Mouse (Mus musculus) heart, embryonic 10.5 days (tissue): ENCODE data around the gene Stambpl1. TPM values are rescaled to one million over a fixed set of nuclear protein-coding genes. Genes with fewer than 3 reads are reported as not detected.

Experiments used
- DNase-seq: peaks from one replicate; pipeline ENCODE4 v3.0.0-alpha.2; 2017; ENCODE audit warnings: low spot score
- H3K27ac ChIP-seq: fragments of 300-500 bp; sonication (generic); 2 replicates; pipeline ENCODE4 v1.5.1; 2016; ENCODE audit warnings: mild to moderate bottlenecking
- H3K27me3 ChIP-seq: fragments of 300-500 bp; sonication (generic); 2 replicates; pipeline ENCODE4 v1.6.1; 2016; ENCODE audit warnings: mild to moderate bottlenecking; ENCODE audit not compliant: poor library complexity, insufficient read depth, severe bottlenecking
- H3K36me3 ChIP-seq: fragments of 300-500 bp; sonication (generic); 2 replicates; pipeline ENCODE4 v1.6.1; 2016; ENCODE audit warnings: mild to moderate bottlenecking, moderate library complexity
- H3K4me1 ChIP-seq: fragments of 300-500 bp; sonication (generic); 2 replicates; pipeline ENCODE4 v1.6.1; 2016; ENCODE audit warnings: mild to moderate bottlenecking
- H3K4me3 ChIP-seq: fragments of 300-500 bp; sonication (generic); 2 replicates; pipeline ENCODE4 v1.5.1; 2016; ENCODE audit warnings: mild to moderate bottlenecking, moderate library complexity
- H3K9me3 ChIP-seq: fragments of 300-500 bp; sonication (generic); 2 replicates; pipeline ENCODE4 v1.6.1; 2016; ENCODE audit warnings: mild to moderate bottlenecking, moderate library complexity
- WGBS: fragments of 180-500 bp; shearing (Covaris S2); methylation state at CpG from one replicate; pipeline ENCODE4 v1.1.7; 2016; 5-methylcytosine and 5-hydroxymethylcytosine counted together
- polyA plus RNA-seq: library from polyadenylated mRNA; unstranded; fragments of >200 nt; fragmentation: Nextera tagmentation; extraction: Ambion mirVana; gene quantifications from 2 replicates; pipeline ENCODE4 v1.2.1, GENCODE M21; 2016

The Stambpl1 gene
- polyA plus RNA-seq, 1 experiment from 2014 or later = 3.9 TPM

DNA sequence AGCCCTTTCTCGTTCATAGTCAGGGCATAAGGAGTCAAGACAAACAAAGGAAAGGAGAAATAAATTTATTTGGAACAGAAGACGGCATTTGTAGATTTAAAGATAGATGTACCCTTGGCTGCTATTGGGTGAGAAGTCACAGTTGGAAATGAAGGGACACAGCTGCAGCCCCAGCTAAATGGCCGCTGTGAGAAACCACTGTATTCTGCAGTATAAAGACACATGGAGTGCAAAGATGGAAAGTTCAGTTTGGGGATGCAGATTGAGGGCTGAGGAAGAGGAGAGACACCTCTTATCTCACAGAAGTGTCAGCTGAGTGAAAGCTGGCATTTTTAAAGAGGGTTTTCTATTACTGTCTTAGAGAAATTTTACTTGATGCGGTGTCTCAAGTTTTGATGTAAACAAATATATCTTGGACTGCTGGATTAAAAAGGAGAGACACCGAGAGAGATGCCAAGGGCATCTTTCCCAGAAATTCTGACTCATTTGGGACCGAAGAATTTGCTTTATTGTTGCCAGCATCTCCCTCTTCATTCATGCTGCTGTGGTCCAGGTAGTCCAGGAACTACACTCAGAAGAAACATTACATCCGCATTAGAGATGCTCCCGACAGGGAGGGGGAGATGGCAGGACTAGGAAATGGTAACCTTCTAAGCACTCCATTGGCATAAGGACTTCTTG lies 14.9 kb downstream of the Stambpl1 start:
- WGBS = 81% methylated on average over 8 of the region's 8 CpGs
- Histone ChIP-seq H3K27me3 (no peaks in the 10 kb centered on the region), H3K9me3 (no peaks in the 10 kb centered on the region), H3K36me3 (no peaks in the 10 kb centered on the region), H3K4me1 (no peaks in the 10 kb centered on the region), H3K27ac (no peak overlapping the region), H3K4me3 (no peak overlapping the region)
- no peak for DNase-seq

DNA sequence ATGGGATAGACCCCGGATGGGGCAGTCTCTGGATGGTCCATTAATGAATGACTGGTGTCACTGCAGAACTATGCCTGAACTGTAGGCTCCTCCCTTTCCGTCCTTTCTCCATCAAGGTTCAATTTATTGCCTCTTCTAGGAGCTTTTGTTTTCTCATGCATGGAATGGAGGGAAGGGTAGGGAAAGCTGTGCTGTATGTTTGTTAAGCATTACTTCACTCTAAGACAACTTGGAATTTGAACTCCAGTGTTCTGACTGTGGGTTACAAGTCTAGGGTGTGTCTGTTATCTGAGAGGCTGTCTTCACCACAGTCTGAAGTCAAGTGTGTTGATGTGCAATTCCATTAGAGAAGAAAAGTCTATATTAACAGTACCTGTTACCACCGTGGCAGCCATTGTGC lies 17.0 kb downstream of the Stambpl1 start:
- no peak overlapping the region for H3K4me3 ChIP-seq
- no peaks in the 10 kb centered on the region for H3K4me1 ChIP-seq
- no peaks in the 10 kb centered on the region for H3K36me3 ChIP-seq
- H3K9me3 ChIP-seq = no peaks in the 10 kb centered on the region
- DNase-seq = no peak
- WGBS = 69% methylated on average over 3 of the region's 3 CpGs
- no peaks in the 10 kb centered on the region for H3K27me3 ChIP-seq
- H3K27ac ChIP-seq = no peak overlapping the region

DNA sequence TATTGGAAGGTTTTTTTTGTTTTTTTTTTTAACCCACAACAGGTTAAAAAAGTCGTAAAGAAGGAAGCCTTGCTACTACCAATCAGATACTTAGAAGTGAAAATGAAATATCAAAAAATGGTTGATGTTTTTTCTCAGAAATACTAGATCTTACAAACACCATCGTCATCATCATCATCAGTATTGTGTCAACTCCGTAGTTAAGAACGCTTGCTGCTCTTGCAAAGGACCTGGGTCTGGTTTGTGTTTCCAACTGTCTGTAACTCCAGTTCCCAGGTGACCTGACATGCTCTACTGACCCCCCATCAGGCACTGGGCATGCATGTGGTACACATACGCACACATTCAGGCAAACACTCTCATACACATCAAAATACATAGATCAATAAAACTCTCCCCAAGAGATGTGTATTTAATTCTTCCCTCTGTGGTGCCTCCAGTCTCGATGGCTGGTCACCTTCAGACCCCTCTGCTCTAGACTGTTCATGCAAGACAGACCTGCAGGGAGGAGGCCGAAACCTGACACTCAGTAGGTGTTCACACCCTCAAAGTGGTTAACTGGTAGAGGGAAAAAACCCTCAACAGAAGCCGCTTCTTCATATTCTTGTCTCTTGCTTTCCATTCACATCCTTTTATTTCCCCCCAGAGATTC lies 18.0 kb downstream of the Stambpl1 start:
- Histone ChIP-seq H3K4me1 (no peaks in the 10 kb centered on the region), H3K9me3 (no peaks in the 10 kb centered on the region), H3K27ac (no peak overlapping the region), H3K27me3 (no peaks in the 10 kb centered on the region), H3K4me3 (no peak overlapping the region), H3K36me3 (no peaks in the 10 kb centered on the region)
- DNase-seq = no peak
- WGBS = 73% methylated on average over 8 of the region's 8 CpGs

DNA sequence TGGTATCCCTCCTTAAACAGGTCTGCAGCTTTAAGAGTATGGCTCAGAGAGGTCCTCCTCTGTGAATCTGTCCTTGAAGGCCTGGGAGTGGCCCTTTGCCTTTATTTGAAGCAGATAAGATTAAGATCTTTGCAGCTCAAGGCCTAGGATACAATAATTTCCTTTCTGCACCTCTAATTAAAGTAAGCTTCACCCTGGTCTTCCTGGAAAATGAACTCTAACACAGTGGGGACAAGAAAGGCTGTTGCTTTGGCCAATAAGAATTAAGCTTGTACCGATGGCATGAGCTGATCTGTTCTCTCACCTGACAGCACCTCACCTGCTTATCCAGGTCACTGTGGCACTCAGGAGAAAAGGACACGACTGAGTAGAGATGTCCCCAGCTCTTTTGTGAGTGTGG lies 18.8 kb downstream of the Stambpl1 start:
- WGBS = 41% methylated on average over 2 of the region's 2 CpGs
- Histone ChIP-seq H3K36me3 (no peaks in the 10 kb centered on the region), H3K4me1 (no peaks in the 10 kb centered on the region), H3K27ac (no peak overlapping the region), H3K9me3 (no peaks in the 10 kb centered on the region), H3K4me3 (no peak overlapping the region), H3K27me3 (no peaks in the 10 kb centered on the region)
- DNase-seq = no peak

DNA sequence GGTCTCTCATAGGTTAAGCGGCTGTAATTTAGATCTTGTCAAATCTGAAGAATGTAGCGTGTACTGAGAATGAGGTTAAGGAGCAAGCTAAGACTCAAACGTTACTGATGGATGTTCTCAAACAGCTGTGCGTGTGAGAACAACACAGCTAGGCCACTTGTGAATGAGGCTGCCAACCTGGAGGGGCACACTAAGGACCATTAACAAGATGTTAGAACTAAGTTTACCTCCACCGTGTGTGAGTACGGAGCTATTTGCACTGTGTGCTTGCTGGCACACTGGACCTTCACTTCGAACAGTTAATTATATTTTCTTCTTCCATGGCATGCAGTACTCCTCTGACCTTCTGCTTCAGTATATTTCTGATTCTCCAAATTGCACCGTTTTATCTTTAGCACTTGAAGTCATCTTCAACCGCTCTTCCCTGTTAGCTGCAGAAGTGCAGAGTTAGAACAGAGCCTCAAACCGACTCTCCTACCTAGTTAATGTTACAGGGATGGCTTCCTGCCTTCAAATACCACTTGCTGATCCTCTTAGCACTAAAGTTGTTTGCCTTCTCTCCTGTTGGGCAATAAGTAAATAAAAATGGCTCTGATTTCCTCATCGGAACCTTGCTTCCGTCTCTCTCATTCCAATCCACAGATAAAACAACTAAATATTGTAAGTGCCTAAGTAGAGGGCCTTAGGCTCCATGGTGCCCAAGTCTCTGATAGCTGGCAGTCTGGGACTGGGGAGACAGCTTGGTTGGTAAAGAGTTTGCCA lies 20.6 kb downstream of the Stambpl1 start:
- Histone ChIP-seq H3K4me1 (no peaks in the 10 kb centered on the region), H3K27me3 (no peaks in the 10 kb centered on the region), H3K27ac (no peak overlapping the region), H3K36me3 (no peaks in the 10 kb centered on the region), H3K4me3 (no peak overlapping the region), H3K9me3 (no peaks in the 10 kb centered on the region)
- no peak for DNase-seq
- WGBS = 75% methylated on average over 12 of the region's 12 CpGs

DNA sequence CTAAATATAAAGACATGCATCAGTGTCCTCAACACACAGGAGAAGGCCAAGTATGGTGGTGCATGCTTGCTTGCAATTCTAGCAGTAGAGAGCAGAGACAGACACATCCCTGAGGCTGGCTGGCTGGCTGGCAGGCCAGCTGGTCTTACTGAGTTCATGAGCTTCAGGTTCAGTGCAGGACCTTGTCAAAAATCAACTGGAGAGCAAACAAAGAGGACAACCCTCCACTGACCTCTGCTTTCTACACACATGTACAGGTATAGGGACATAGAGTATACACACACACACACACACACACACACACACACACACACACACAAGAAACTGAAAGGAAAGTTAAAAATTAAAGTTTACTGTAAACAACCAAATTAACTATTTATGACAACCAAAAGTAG lies 21.2 kb downstream of the Stambpl1 start:
- Histone ChIP-seq H3K4me1 (no peaks in the 10 kb centered on the region), H3K27ac (no peak overlapping the region), H3K27me3 (no peaks in the 10 kb centered on the region), H3K4me3 (no peak overlapping the region), H3K9me3 (no peaks in the 10 kb centered on the region), H3K36me3 (no peaks in the 10 kb centered on the region)
- no peak for DNase-seq

DNA sequence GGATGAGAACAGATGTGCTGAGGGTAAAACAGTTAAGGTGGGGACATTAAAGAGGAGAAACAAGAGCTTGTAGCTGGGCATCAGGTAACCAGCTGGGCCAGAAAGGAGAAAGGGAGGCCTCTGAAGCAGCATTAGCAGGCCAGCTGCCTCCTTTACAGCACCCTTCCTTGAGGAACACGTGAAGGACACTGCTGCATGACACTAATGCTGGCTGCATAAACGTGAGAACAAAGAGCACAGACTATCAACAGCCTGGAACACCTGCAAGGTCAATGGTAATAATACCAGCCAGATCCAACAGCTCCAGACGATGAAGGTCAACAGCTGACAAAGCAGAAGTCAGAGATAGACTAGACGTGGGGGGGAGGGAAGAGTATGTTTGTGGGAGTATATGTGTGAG lies 22.1 kb downstream of the Stambpl1 start:
- DNase-seq = no peak
- Histone ChIP-seq H3K27me3 (no peaks in the 10 kb centered on the region), H3K27ac (no peak overlapping the region), H3K4me3 (no peak overlapping the region), H3K36me3 (no peaks in the 10 kb centered on the region), H3K4me1 (no peaks in the 10 kb centered on the region), H3K9me3 (no peaks in the 10 kb centered on the region)
- WGBS = 63% methylated on average over 4 of the region's 4 CpGs

DNA sequence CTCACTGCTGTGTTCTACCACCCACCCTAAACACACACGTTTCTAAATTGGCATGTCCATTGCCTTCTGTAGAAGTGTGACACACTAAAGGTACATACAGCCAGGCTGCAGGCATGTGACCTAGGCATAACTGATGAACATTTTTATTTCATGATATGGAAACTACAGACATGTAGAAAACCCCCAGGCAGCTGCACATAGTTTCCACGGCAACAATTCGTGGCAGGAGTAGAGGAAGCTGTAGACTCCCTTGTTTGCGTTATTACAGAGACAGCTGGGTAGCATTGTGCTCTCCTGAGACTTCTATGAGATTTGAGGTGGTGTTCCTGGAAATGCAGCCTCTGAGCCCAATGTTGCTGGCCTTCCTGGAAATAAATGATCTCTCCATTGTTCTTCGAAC lies 24.9 kb downstream of the Stambpl1 start:
- Histone ChIP-seq H3K27me3 (no peaks in the 10 kb centered on the region), H3K9me3 (no peaks in the 10 kb centered on the region), H3K4me3 (no peak overlapping the region), H3K4me1 (no peaks in the 10 kb centered on the region), H3K36me3 (no peaks in the 10 kb centered on the region), H3K27ac (no peak overlapping the region)
- no peak for DNase-seq
- 80% methylated on average over 5 of the region's 5 CpGs for WGBS

DNA sequence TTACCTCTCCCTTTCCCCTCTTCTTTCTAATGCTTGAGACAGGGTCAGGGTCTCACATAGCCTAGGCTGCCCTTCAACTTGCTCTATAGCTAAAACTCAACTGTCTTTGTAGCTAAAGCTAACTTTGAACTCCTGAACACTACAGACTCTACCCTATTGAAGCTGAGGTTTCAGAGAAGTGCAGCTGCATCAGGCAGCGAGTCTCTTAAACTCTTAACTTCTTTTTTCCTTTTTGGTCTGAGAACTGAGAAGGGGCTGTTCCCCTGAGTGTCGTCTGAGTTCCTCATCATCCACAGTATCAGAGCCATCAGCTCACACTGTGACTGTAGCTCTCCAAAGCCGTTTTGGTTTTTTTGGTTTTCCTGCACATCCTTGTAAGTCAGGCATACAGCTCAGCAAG lies 25.7 kb downstream of the Stambpl1 start:
- WGBS = 69% methylated on average over 3 of the region's 3 CpGs
- Histone ChIP-seq H3K4me1 (no peaks in the 10 kb centered on the region), H3K27ac (no peak overlapping the region), H3K27me3 (no peaks in the 10 kb centered on the region), H3K4me3 (no peak overlapping the region), H3K36me3 (no peaks in the 10 kb centered on the region), H3K9me3 (no peaks in the 10 kb centered on the region)
- DNase-seq = no peak

DNA sequence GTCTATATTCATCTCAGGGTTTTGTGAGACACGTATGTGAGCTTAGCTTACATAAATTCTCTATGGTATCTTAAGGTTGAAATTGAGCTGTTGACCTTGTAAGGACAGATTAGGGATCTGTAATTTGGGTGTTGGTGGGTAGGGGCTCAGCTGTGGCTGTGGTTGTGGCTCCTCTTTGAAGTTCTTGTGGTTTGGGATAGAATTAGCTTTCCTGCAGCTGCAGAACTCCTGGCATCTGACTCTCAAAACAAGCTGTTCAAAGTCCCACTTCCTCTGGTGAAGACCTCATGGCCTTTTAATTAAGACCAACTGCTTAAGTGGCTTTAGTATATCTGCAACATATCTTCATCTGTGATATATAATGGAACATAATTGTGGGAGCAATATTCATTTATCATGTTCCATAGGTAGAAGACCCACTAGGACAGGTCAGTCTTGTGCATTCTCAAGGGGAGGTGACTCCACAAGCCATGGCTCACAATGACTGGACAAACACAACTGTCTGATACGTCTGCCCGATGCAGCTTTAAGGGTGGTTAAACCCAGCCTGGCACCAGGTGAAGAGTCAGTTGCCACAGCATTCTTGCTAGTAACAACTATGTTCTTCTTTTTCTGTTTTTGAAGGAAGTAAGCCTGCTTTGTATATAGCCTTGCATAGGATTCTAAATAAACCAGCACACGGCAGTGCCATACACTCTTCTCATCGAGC lies 27.4 kb downstream of the Stambpl1 start:
- Histone ChIP-seq H3K36me3 (no peaks in the 10 kb centered on the region), H3K27me3 (no peaks in the 10 kb centered on the region), H3K4me3 (no peak overlapping the region), H3K27ac (no peak overlapping the region), H3K4me1 (no peaks in the 10 kb centered on the region), H3K9me3 (no peaks in the 10 kb centered on the region)
- no peak for DNase-seq
- 87% methylated on average over 5 of the region's 5 CpGs for WGBS

DNA sequence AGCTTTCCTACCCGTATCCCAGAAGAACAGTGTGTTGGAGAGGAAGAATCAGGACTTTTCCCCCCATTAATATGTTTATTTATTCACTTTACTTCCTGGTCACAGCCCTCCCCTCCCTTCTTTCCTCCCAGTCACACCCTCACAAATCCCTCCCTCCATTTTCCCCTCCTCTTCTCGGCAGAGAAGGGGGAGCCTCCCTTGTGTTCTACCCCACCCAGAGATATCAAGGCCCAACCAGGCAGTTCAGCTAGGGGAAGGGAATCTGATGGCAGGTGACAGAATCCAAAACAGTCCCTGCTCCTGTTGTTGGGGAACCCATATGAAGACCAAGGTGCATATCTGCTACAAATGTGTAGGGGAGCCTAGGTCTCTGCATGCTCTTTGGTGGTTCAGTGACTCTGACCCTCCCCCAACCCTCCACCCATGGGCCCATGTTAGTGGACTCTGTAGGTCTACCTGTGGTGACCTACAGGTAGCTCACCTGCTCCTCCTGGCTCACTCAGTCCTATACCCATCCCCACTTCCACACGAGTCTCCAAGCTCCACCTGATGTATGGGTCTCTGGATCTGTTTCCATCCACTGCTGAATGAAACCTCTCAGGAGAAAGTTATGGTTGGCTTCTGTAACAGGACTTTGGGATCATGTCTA lies 28.8 kb downstream of the Stambpl1 start:
- no peaks in the 10 kb centered on the region for H3K36me3 ChIP-seq
- H3K4me3 ChIP-seq = no peak overlapping the region
- no peaks in the 10 kb centered on the region for H3K9me3 ChIP-seq
- H3K4me1 ChIP-seq = no peaks in the 10 kb centered on the region
- DNase-seq = no peak
- 62% methylated on average over 3 of the region's 3 CpGs for WGBS
- no peaks in the 10 kb centered on the region for H3K27me3 ChIP-seq
- H3K27ac ChIP-seq = no peak overlapping the region

DNA sequence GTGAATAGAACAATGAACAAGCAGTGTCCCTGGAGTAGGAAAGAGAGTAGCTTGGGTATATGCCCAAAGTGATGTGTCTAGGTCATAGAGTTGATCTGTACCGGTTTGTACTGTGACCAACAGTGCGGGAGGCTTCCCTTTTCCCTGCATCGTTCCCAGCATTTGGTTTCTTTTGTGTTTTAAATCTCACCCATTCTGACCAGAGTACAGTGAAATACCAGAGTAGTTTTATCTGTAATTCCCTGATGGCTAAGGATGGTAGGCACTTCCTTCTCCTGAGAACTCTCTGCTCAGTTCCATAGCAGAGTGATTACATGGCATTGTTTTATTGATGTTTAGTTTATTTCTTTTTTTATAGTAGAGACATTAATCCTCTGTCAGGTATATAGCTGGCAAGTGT lies 30.8 kb downstream of the Stambpl1 start:
- H3K27me3 ChIP-seq = no peaks in the 10 kb centered on the region
- WGBS = 86% methylated on average over 3 of the region's 3 CpGs
- H3K4me3 ChIP-seq = no peak overlapping the region
- H3K4me1 ChIP-seq = no peaks in the 10 kb centered on the region
- H3K36me3 ChIP-seq = no peaks in the 10 kb centered on the region
- no peaks in the 10 kb centered on the region for H3K9me3 ChIP-seq
- DNase-seq = no peak
- H3K27ac ChIP-seq = no peak overlapping the region
